Mouse (Mus musculus) midbrain, embryonic 11.5 days (tissue): Measurements from ENCODE around the gene Dis3l2. TPM values are rescaled to one million over a fixed set of nuclear protein-coding genes. Genes with fewer than 3 reads are reported as not detected.

ENCODE experiments used
- ATAC-seq: fragments of 200-750 bp; cut with Nextera tagmentation; 2 replicates; pipeline ENCODE4 v1.8.0; 2017; ENCODE audit warnings: moderate TSS enrichment, moderate library complexity; ENCODE audit not compliant: low FRiP score
- DNase-seq: peaks from one replicate; pipeline ENCODE4 v3.0.0; 2015; ENCODE audit warnings: low spot score; ENCODE audit errors: missing footprints
- H3K27ac ChIP-seq: fragments of 300-500 bp; sonication (generic); 2 replicates; pipeline ENCODE4 v1.5.1; 2014; ENCODE audit warnings: low read depth, low read length
- H3K27me3 ChIP-seq: fragments of 300-500 bp; sonication (generic); 2 replicates; pipeline ENCODE4 v1.6.1; 2014; ENCODE audit warnings: mild to moderate bottlenecking, low read length, moderate library complexity, mixed read lengths; ENCODE audit not compliant: control insufficient read depth, insufficient read depth
- H3K36me3 ChIP-seq: fragments of 300-500 bp; sonication (generic); 2 replicates; pipeline ENCODE4 v1.6.1; 2014; ENCODE audit warnings: mild to moderate bottlenecking, low read length, moderate library complexity, mixed read lengths; ENCODE audit not compliant: control insufficient read depth, insufficient read depth
- H3K4me1 ChIP-seq: fragments of 300-500 bp; sonication (generic); 2 replicates; pipeline ENCODE4 v1.6.1; 2014; ENCODE audit warnings: low read length; ENCODE audit not compliant: control insufficient read depth, insufficient read depth
- H3K4me2 ChIP-seq: fragments of 300-500 bp; sonication (generic); 2 replicates; pipeline ENCODE4 v1.6.1; 2014; ENCODE audit warnings: mild to moderate bottlenecking, moderate library complexity
- H3K4me3 ChIP-seq: fragments of 300-500 bp; sonication (generic); 2 replicates; pipeline ENCODE4 v1.5.1; 2014; ENCODE audit warnings: low read depth, low read length
- H3K9ac ChIP-seq: fragments of 300-500 bp; sonication (generic); 2 replicates; pipeline ENCODE4 v1.6.1; 2014; ENCODE audit warnings: low read length
- H3K9me3 ChIP-seq: fragments of 300-500 bp; sonication (generic); 2 replicates; pipeline ENCODE4 v1.6.1; 2016; ENCODE audit warnings: low read length; ENCODE audit not compliant: control insufficient read depth
- WGBS: fragments of 180-500 bp; shearing (Covaris S2); extraction: QIAGEN DNeasy Blood & Tissue Kit; methylation state at CpG from one replicate; pipeline ENCODE4 v1.1.7; 2014; 5-methylcytosine and 5-hydroxymethylcytosine counted together
- polyA plus RNA-seq: library from polyadenylated mRNA; unstranded; fragments of >200 nt; fragmentation: Nextera tagmentation; extraction: Ambion mirVana; gene quantifications from 2 replicates; pipeline ENCODE4 v1.2.1, GENCODE M21; 2014

Gene Dis3l2
- polyA plus RNA-seq, 1 experiment from 2014 or later: 34.3 TPM

DNA sequence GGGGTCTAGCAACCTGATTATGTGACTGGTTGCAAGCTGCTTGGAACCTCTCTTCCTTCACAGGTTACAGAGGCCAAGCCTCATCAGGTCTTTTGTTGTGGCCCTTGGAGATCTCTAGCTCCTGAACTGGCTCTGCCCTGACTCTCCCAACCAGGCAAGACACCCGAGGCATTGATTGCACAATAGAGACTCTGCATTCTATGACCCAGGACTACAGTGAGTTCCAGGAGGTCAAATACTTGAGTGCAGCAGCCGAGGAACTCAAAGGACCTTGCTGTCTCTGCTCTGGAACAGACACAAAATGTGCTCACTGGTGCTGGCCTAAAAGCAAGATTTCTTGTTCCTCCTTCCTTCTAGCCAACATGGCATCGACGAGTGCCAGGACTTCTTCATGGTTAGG lies 382.6 kb downstream of the Dis3l2 start:
- Histone ChIP-seq H3K4me3 (no peak overlapping the region), H3K4me1 (no peaks in the 10 kb centered on the region), H3K9me3 (no peaks in the 10 kb centered on the region), H3K4me2 (no peak overlapping the region), H3K9ac (no peak overlapping the region), H3K27ac (no peak overlapping the region), H3K27me3 (no peaks in the 10 kb centered on the region), H3K36me3 (no peaks in the 10 kb centered on the region)
- WGBS: 73% methylated on average over 4 of the region's 4 CpGs
- ATAC-seq: no peak
- no peak for DNase-seq

- no peak overlapping the region for H3K9ac ChIP-seq
- no peak overlapping the region for H3K4me2 ChIP-seq
- H3K9me3 ChIP-seq: no peaks in the 10 kb centered on the region
- WGBS: 68% methylated on average over 17 of the region's 17 CpGs
- DNase-seq (no peak), ATAC-seq (no peak)
- H3K4me1 ChIP-seq: no peaks in the 10 kb centered on the region
- H3K27me3 ChIP-seq: no peaks in the 10 kb centered on the region
- H3K36me3 ChIP-seq: no peaks in the 10 kb centered on the region
- H3K27ac ChIP-seq: no peak overlapping the region
- H3K4me3 ChIP-seq: no peak overlapping the region
These were observed 383.4 kb downstream of the Dis3l2 start for GRCm38 (mm10) chr1:87086964-87087363.

- no peak for DNase-seq
- no peaks in the 10 kb centered on the region for H3K36me3 ChIP-seq
These were observed 385.6 kb downstream of the Dis3l2 start for GRCm38 (mm10) chr1:87089251-87089650.

GRCm38 (mm10) chr1:87089828-87090227 lies 386.2 kb downstream of the Dis3l2 start, which contains the start of gene Alppl2:
Gene Alppl2 (minus strand): TSS chr1:87089928.
- Histone ChIP-seq H3K4me2 (no peak within 1 kb of the TSS), H3K4me1 (no peaks in the 10 kb centered on the region), H3K27ac (no peak within 1 kb of the TSS), H3K36me3 (no peaks in the 10 kb centered on the region), H3K9me3 (no peaks in the 10 kb centered on the region), H3K27me3 (no peaks in the 10 kb centered on the region), H3K9ac (no peak within 1 kb of the TSS), H3K4me3 (no peak within 1 kb of the TSS)
- WGBS: 88% methylated on average over 4 of the region's 4 CpGs
- no peak for ATAC-seq
- no peak for DNase-seq

More at GRCm38 (mm10) chr1:87089251-87089650, 385.6 kb downstream of the Dis3l2 start:
- no peaks in the 10 kb centered on the region for H3K4me1 ChIP-seq
- no peak overlapping the region for H3K4me2 ChIP-seq
- no peak overlapping the region for H3K4me3 ChIP-seq
- 86% methylated on average over 11 of the region's 11 CpGs for WGBS
- no peak overlapping the region for H3K9ac ChIP-seq
- H3K27ac ChIP-seq: no peak overlapping the region
- H3K27me3 ChIP-seq: no peaks in the 10 kb centered on the region
- no peaks in the 10 kb centered on the region for H3K9me3 ChIP-seq
- ATAC-seq: no peak

- Histone ChIP-seq H3K27ac (no peak overlapping the region), H3K4me2 (no peak overlapping the region), H3K4me3 (no peak overlapping the region), H3K9ac (no peak overlapping the region), H3K9me3 (no peaks in the 10 kb centered on the region), H3K27me3 (0 out of 2 replicates have a peak, but pooled peaks cover 2% of the 10 kb centered on the region), H3K36me3 (no peaks in the 10 kb centered on the region), H3K4me1 (no peaks in the 10 kb centered on the region)
- whole genome bisulfite sequencing: 77% methylated on average over 8 of the region's 8 CpGs
- DNase-seq: no peak
- ATAC-seq: no peak
These were observed 392.0 kb downstream of the Dis3l2 start for GRCm38 (mm10) chr1:87095642-87096041.

GRCm38 (mm10) chr1:87098358-87098975 lies 394.9 kb downstream of the Dis3l2 start:
- no peak overlapping the region for H3K27ac ChIP-seq
- no peak overlapping the region for H3K4me3 ChIP-seq
- WGBS: 14% methylated on average over 30 of the region's 30 CpGs
- 0 out of 2 replicates have a peak, but pooled peaks cover 2% of the 10 kb centered on the region for H3K27me3 ChIP-seq
- peak overlapping the region; percentile 32; the same call in 1 of the 2 replicates for H3K9ac ChIP-seq
- H3K4me1 ChIP-seq: no peaks in the 10 kb centered on the region
- DNase-seq: peak; percentile 98
- no peaks in the 10 kb centered on the region for H3K36me3 ChIP-seq
- peak; percentile 84 for ATAC-seq
- H3K4me2 ChIP-seq: peak overlapping the region; percentile 27
- H3K9me3 ChIP-seq: no peaks in the 10 kb centered on the region

Other genes starting within 250 kb of the Dis3l2 start
- gene Ptma, start 177.1 kb upstream of the Dis3l2 start, polyA plus RNA-seq: 3,090 and 3,352 TPM in 2 replicates
- 94.3 and 98.3 TPM in 2 replicates for gene Pde6d, start 121.2 kb upstream of the Dis3l2 start, polyA plus RNA-seq
- gene Cops7b, start 120.9 kb upstream of the Dis3l2 start, polyA plus RNA-seq: 54.1 and 54.8 TPM in 2 replicates
- 0.86 and 0.99 TPM in 2 replicates for gene Nppc, start 33.2 kb upstream of the Dis3l2 start, polyA plus RNA-seq